Mouse (Mus musculus) G1E (cell line): ENCODE measurements around the gene Tor4a.

Source experiments
- CTCF ChIP-seq: IDR thresholded peaks from 2 replicates; pipeline ENCODE4 v1.5.1; 2012; ENCODE audit warnings: low read depth, low read length, inconsistent platforms, mixed read lengths
- GATA1 ChIP-seq: IDR thresholded peaks from 2 replicates; pipeline ENCODE4 v1.6.1; 2012; ENCODE audit warnings: borderline replicate concordance, low read length, inconsistent platforms, mixed read lengths

- TF ChIP-seq CTCF (no peak), GATA1 (no peak)
Observed at GRCm38 (mm10) chr2:25238106-25238505, 41.4 kb upstream of the Tor4a start.
